Mouse (Mus musculus): ENCODE data around the gene Rbbp8nl. TPM values are rescaled to one million over a fixed set of nuclear protein-coding genes. Genes with fewer than 3 reads are reported as not detected.
"Not testable (repeated sequence)": the region's sequence is repeated elsewhere in the genome, so short reads cannot be mapped to it uniquely, and the experiment has no call there.

Rbbp8nl gene
- polyA plus RNA-seq, 1 experiment from 2014 or later: 2.8 TPM

DNA sequence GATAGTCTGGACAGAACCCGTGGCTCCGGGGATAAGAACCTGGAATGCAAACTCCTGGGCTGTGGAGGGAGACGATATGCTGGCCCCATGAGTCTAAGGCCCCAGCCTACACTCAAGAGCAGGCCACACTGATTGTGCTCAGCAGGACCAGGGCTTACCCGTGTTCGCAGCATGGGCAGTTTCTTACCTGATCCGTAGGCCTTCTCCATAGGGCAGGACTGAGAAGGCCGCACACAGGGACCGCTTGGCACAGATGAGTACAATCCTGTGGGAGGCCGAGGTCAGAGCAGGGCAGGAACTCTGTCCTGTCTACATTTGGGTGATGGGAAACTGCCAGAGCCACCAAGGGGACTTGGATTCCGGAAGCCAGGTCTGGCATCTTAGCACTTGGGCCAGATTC lies 26.8 kb downstream of the Rbbp8nl start:
- Histone ChIP-seq H3K9me3 (no peaks in the 10 kb centered on the region), H3K27me3 (replicated peaks) (no peaks in the 10 kb centered on the region), H3K4me3 (replicated peaks) (no peak overlapping the region), H3K4me2 (replicated peaks) (no peak overlapping the region), H3K27ac (0 out of 2 replicates have a peak overlapping the region, but pooled peaks have one; percentile 27), H3K9ac (no peak overlapping the region), H3K36me3 (peaks cover 35% of the 10 kb centered on the region), H3K4me1 (replicated peaks) (0 out of 2 replicates have a peak, but pooled peaks cover 4% of the 10 kb centered on the region)
- WGBS: 86% methylated on average over 10 of the region's 10 CpGs
- ATAC-seq: no peak

DNA sequence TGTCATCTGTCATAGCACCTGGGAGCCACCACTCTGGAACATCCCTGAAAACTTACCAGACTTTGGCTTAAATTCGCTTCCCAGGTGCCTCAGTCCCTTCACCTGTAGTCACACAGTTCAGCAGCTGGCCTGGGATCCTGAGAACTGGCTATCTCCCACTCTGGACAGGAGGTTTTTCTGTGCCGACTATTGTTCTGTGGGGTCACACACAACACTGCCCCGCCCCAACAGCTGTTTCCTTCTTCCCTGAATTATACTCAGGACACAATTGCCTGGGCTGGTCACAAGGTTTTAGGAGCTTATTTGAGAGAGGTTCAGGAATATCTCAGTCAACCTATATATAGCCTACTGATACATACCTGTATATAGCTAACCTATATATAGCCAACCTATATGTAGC lies 27.2 kb downstream of the Rbbp8nl start:
- Histone ChIP-seq H3K4me2 (replicated peaks) (no peak overlapping the region), H3K9ac (no peak overlapping the region), H3K27me3 (replicated peaks) (no peaks in the 10 kb centered on the region), H3K36me3 (peaks cover 35% of the 10 kb centered on the region), H3K4me3 (replicated peaks) (no peak overlapping the region), H3K4me1 (replicated peaks) (0 out of 2 replicates have a peak, but pooled peaks cover 4% of the 10 kb centered on the region), H3K27ac (no peak overlapping the region), H3K9me3 (no peaks in the 10 kb centered on the region)
- no peak for ATAC-seq
- WGBS: 71% methylated on average over 3 of the region's 3 CpGs

DNA sequence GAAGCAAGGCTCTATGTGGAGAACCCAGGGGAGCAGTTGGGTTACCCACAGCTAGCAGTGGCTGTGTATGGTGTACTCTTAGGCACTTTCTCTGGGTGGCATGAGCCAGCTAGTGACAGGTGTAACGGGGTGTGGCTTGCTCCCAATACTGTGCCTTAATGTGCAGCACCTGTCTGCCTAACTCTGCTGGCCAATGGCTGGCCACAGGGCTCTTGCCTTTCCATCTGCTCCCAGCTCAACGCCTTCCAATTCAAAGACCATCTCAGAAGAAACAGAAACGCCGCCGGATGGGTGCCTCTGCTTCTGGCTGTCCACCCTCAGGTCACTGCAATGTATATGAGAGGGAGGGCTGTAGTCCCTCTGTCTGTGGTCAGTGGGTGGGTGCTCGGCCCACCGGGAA lies 27.8 kb downstream of the Rbbp8nl start:
- Histone ChIP-seq H3K4me1 (replicated peaks) (0 out of 2 replicates have a peak, but pooled peaks cover 4% of the 10 kb centered on the region), H3K27ac (0 out of 2 replicates have a peak overlapping the region, but pooled peaks have one; percentile 7), H3K27me3 (replicated peaks) (no peaks in the 10 kb centered on the region), H3K4me3 (replicated peaks) (no peak overlapping the region), H3K4me2 (replicated peaks) (no peak overlapping the region), H3K9ac (no peak overlapping the region), H3K36me3 (peaks cover 32% of the 10 kb centered on the region), H3K9me3 (no peaks in the 10 kb centered on the region)
- no peak for ATAC-seq
- 88% methylated on average over 7 of the region's 7 CpGs for WGBS

DNA sequence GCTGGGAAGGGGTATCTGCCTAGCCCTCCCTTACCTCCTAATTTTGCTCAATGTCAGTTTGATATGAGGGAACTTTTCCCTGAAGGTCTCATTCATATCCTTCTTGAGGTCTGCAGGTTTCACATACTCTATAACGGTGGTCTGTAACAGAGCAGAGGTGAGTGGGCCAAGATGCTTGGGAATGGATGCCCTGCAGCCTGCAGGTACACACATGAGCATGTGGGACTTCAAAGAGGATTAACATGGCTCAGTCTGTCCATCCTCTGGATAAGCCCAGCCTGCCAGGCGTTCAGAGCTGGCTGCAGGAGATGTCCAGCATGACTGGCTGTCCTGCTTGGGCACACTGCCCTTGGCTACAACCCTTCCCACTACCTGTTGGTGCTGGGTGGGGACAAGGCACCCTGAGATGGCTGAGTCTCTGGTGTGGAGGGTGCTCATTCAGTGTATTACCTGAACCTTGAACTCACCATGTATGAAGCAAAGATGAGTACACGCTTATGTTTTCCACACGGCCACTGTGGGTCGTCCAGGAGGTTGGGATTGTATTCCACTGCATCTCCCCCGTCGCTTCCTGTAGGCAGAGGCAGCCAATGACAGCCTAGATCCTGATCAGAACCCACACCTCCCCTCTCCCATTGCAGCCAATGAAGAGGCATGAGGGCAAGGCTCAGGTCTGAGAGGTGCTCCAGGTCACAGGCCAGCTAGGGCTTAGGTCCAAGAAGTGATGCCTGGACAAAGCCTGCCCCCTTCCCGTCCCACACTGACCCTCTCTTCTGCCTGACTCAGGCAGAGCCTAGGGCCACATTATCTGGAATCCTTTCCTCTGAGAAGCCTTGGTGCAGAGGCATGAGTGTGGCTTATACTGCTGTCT lies 28.8 kb downstream of the Rbbp8nl start:
- Histone ChIP-seq H3K27me3 (replicated peaks) (no peaks in the 10 kb centered on the region), H3K27ac (no peak overlapping the region), H3K9ac (no peak overlapping the region), H3K4me2 (replicated peaks) (no peak overlapping the region), H3K9me3 (no peaks in the 10 kb centered on the region), H3K36me3 (peaks cover 26% of the 10 kb centered on the region), H3K4me1 (replicated peaks) (0 out of 2 replicates have a peak, but pooled peaks cover 10% of the 10 kb centered on the region), H3K4me3 (replicated peaks) (no peak overlapping the region)
- WGBS: 57% methylated on average over 8 of the region's 8 CpGs
- no peak for ATAC-seq

DNA sequence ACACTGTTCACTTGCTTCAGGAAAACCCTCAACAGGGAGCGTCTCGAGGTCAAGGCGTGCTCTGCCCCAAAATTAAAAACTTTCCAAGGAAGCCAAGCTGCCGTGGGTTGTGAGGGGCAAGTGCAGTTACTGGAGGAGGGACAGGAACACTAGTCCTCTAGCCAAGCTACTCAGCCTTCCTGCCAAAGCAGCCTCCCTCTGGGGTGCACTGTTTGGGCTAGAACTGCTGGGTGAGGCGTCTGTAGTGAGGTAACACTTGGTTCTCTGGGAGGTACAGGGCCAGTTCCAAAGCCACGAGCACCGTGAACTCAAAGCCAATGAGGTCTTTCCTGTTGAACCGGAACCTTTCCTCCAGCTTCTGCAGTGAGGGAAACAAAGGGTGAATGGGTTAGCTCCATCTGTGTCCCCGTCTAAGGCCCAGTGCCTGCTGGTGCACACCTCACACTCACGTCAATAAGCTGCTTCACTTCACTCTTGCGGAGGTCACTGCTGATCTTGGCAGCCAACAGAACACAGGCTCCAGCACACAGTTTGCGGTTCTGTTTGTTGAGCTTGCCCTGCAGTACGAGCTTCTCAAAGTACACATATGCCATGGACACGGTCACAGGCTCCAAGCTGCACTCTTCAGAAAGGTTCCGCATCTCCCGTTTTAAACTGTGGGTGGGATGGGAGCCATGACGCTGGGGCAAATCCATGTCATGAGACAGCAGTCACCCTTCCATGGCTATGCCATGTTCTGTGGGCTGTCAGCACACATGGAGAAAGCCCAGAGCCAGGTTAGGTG lies 29.7 kb downstream of the Rbbp8nl start:
- H3K9me3 ChIP-seq; H3K4me2 ChIP-seq (replicated peaks); ATAC-seq; H3K4me1 ChIP-seq (replicated peaks); H3K4me3 ChIP-seq (replicated peaks); H3K9ac ChIP-seq; H3K27me3 ChIP-seq (replicated peaks); H3K27ac ChIP-seq: not testable (repeated sequence)
- peaks cover 26% of the 10 kb centered on the region for H3K36me3 ChIP-seq
- WGBS: 71% methylated on average over 17 of the region's 17 CpGs

DNA sequence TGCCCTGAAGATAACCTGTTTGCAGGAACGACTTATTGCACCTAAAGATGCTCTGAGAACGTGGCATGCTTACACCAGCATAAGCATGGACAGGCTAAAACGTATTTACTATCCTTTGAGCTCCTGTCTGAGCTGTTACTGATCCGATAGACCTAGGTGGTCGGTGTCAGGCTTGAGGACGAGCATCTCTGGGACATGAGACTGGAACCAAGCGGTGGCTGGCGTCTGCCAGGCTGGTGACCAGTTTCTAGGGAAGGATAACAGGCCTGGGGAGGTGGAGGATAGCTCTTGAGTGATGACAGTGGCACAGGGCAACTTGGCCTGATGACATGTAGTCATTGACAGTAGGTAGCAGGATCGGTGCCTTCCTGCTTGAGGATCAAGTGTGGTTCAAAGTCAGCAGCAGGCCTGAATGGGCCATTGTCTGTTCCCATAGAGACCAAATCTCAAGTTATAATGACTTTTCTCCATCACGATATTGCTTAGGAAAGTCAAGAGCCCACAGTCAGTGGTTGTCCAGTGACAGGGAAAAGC lies 30.7 kb downstream of the Rbbp8nl start:
- not testable (repeated sequence) for H3K9ac ChIP-seq

DNA sequence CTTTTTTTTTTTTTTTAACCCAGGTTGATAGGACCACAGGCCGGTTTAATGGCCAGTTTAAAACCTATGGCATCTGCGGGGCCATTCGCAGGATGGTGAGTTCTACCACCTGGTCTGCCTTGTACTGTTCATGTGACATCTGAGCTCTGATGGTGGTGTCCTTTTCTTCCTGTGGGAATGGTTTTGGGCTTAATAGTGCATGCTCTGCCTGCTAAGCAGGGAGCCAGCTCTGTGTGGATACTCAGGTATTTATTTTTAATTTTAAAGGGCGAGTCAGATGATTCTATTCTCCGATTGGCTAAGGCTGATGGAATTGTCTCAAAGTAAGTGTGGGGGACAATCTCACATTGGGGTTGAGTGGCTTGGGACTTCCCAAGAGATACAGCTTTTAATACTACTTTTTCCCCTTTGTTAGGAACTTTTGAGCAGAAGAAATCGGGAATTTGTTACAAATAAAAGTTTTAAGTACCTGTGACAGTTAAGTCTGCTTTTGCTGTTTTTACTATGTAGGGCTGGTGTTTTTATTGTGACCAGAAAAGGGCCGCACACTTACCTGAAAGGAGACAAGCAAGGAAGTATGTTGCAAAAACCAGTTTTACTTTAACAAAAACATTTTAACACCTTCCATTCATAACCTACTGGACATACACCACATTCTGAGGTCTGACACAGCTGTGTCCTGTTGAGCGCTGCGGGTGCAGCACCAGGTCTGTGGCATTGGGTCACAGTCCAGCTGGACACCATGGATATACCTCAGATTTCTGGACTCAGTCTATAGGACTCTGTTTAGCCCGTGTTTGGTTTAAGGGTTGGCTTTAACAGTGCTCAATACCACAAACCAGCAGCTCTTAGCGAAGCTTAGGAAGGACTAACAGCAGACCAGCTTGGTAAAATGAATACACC lies 31.5 kb downstream of the Rbbp8nl start:
- WGBS: 52% methylated on average over 11 of the region's 11 CpGs
- Histone ChIP-seq H3K9ac (peak overlapping the region; percentile 91), H3K9me3 (no peaks in the 10 kb centered on the region), H3K4me2 (replicated peaks) (peak overlapping the region; percentile 76), H3K27me3 (replicated peaks) (no peaks in the 10 kb centered on the region), H3K36me3 (peaks cover 22% of the 10 kb centered on the region), H3K4me1 (replicated peaks) (0 out of 2 replicates have a peak, but pooled peaks cover 10% of the 10 kb centered on the region), H3K27ac (peak overlapping the region; percentile 83), H3K4me3 (replicated peaks) (peak overlapping the region; percentile 84)
- ATAC-seq: no peak

More for the DNA sequence above, 30.7 kb downstream of the Rbbp8nl start:
- H3K27me3 ChIP-seq (replicated peaks); H3K27ac ChIP-seq; ATAC-seq; H3K9me3 ChIP-seq; H3K4me1 ChIP-seq (replicated peaks); H3K4me2 ChIP-seq (replicated peaks); H3K4me3 ChIP-seq (replicated peaks): not testable (repeated sequence)
- 78% methylated on average over 10 of the region's 10 CpGs for WGBS
- H3K36me3 ChIP-seq: peaks cover 26% of the 10 kb centered on the region

DNA sequence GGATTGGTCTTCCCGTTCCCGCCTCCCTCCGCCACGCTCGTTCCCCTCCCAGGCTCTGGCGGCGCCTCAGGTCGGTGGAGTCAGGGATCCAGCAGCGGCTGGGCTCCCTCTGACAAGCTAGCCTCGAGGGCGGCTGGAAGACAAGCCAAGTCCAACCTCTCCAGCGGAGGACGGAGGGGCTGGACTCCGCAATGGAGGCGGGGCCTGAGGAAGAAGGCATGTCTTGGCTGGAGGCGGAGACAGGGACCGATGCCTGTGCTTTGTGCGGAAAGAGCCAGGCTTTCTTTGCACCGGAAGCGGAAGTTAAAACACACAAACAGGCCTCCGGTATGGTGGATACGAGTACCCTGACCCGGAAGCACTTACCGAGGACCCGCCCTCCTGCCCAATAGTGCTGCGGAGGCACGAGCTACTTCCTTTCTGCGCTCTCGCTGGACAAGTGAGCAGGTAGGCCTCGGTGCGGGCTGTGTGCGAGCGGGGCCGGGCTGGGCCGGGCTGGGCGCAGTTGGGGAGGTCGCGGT lies 32.6 kb downstream of the Rbbp8nl start, which contains the start of gene Rps21:
TSS of gene Rps21 (plus strand) at position 377 of the 521 bp plus-strand sequence.
- peak; percentile 96 for ATAC-seq
- H3K4me1 ChIP-seq (replicated peaks): 0 out of 2 replicates have a peak, but pooled peaks cover 10% of the 10 kb centered on the region
- H3K27me3 ChIP-seq (replicated peaks): no peaks in the 10 kb centered on the region
- peak within 1 kb of the TSS; percentile 84 for H3K4me3 ChIP-seq (replicated peaks)
- H3K4me2 ChIP-seq (replicated peaks): peak within 1 kb of the TSS; percentile 85
- H3K9ac ChIP-seq: peak within 1 kb of the TSS; percentile 91
- peaks cover 17% of the 10 kb centered on the region for H3K36me3 ChIP-seq
- WGBS: under 1% methylated on average over 38 of the region's 38 CpGs
- no peaks in the 10 kb centered on the region for H3K9me3 ChIP-seq
- peak within 1 kb of the TSS; percentile 95 for H3K27ac ChIP-seq

DNA sequence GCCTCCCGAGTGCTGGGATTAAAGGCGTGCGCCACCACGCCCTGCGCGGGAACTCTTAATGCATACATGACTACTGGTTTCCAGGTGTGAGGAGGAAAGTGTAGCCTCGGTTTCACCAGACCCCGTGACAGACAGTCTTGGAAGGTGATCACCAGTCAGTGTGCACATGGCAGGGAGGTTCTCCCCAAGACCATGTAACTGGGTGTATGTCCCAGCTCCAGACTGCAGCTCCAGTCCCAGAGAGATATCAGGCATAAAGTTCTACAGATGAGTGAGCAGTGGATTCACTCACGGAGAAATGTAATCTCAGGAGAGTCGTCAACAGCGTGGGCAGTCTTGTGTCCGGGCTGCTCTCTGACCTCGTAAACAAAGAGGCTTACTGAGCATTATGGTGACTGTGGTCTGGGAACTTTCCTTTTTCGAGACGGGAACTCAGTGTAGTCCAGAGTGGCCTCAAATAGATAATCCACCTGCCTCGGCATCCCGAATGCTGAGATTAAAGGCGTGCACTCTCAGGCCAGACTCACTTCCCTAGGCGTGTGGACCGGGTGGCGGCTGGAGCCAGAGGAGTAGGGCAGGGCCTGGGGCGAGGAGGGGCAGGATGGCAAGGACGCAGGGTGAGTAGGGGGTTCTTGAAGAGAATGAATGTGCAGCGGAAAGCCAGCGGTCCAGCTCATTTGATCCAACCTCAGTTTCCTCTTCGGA lies 33.2 kb downstream of the Rbbp8nl start:
- peak overlapping the region; percentile 95 for H3K27ac ChIP-seq
- ATAC-seq: peak; percentile 73
- 20% methylated on average over 26 of the region's 26 CpGs for WGBS
- H3K9ac ChIP-seq: peak overlapping the region; percentile 61
- H3K4me3 ChIP-seq (replicated peaks): peak overlapping the region; percentile 84
- H3K9me3 ChIP-seq: no peaks in the 10 kb centered on the region
- H3K4me2 ChIP-seq (replicated peaks): peak overlapping the region; percentile 85
- no peaks in the 10 kb centered on the region for H3K27me3 ChIP-seq (replicated peaks)
- peaks cover 16% of the 10 kb centered on the region for H3K36me3 ChIP-seq
- H3K4me1 ChIP-seq (replicated peaks): 0 out of 2 replicates have a peak, but pooled peaks cover 10% of the 10 kb centered on the region

DNA sequence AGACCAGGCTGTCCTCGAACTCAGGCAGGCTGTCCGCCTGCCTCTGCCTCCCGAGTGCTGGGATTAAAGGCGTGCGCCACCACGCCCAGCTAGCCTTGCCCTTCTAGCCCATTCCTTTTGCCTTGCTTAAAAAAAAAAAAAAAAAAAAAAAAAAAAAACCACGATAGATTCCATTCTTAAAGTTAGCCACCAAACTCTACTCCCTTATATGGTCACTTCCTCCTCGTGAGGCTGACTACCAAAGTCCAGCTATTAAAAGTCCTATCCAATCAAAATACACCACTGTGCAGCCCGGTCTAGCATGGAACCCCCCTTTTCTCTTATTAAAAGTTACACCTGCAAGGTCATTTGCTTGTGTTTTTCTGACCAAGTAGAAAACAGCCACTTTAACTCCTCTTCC lies 34.0 kb downstream of the Rbbp8nl start:
- H3K27ac ChIP-seq: no peak overlapping the region
- WGBS: 87% methylated on average over 9 of the region's 9 CpGs
- no peaks in the 10 kb centered on the region for H3K27me3 ChIP-seq (replicated peaks)
- ATAC-seq: no peak
- 0 out of 2 replicates have a peak, but pooled peaks cover 10% of the 10 kb centered on the region for H3K4me1 ChIP-seq (replicated peaks)
- H3K36me3 ChIP-seq: peaks cover 11% of the 10 kb centered on the region
- H3K9ac ChIP-seq: no peak overlapping the region
- H3K9me3 ChIP-seq: no peaks in the 10 kb centered on the region
- H3K4me3 ChIP-seq (replicated peaks): no peak overlapping the region
- peak overlapping the region; percentile 85 for H3K4me2 ChIP-seq (replicated peaks)
